Mouse (Mus musculus) spleen, adult 2 months (tissue): ENCODE measurements around the gene Tas2r131.

ENCODE experiments used
- CTCF ChIP-seq: fragments of 200-500 bp; IDR thresholded peaks from 2 replicates; pipeline ENCODE4 v1.5.1; 2011; ENCODE audit warnings: mild to moderate bottlenecking, inconsistent platforms; ENCODE audit not compliant: insufficient read depth, insufficient read length, insufficient replicate concordance; ENCODE audit errors: extremely low read depth
- POLR2A ChIP-seq: fragments of 200-500 bp; IDR thresholded peaks from 2 replicates; pipeline ENCODE4 v1.6.1; 2011; ENCODE audit warnings: low read depth, low read length, inconsistent platforms

DNA sequence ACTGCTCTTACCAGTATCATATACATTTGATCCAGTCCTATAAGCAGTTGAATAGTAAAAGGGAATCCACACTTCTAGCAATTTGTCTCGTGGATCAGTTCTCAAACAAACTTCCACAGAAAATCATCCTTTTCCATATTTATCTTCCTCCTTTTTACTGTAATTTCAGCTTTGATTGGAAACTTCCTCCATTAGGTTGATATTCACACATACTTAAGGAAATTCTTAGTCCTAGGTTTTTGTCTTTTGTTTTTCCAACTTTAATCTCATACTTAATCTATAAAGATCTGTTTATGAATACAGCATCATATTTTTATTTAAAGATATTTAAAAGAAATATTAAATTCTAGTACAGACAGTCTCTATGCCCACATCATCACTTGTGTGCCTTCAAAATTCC, at the start of gene Tas2r131:
- TF ChIP-seq CTCF, result no peak
- TF ChIP-seq POLR2A, result no peak
